Mouse (Mus musculus): ENCODE data around the gene Lpar5. TPM values are rescaled to one million over a fixed set of nuclear protein-coding genes. Genes with fewer than 3 reads are reported as not detected.
A peak's percentile ranks its signal among the peaks of the same experiment; 100 is the strongest.
"Not testable (repeated sequence)": the region's sequence is repeated elsewhere in the genome, so short reads cannot be mapped to it uniquely, and the experiment has no call there.

The Lpar5 gene
- polyA plus RNA-seq, 1 experiment from 2014 or later: 3.2 TPM

GRCm38 (mm10) chr6:125046691-125047090 lies 21.0 kb upstream of the Lpar5 start:
- no peak overlapping the region for H3K4me3 ChIP-seq (ENCODE audit: low read depth, low read length)
- no peaks in the 10 kb centered on the region for H3K9me3 ChIP-seq (ENCODE audit: control insufficient read depth, low read length)
- peaks cover 26% of the 10 kb centered on the region for H3K36me3 ChIP-seq (ENCODE audit: control insufficient read depth, insufficient read depth, low read length)
- no peak overlapping the region for H3K4me2 ChIP-seq
- WGBS: 38% methylated on average over 5 of the region's 5 CpGs
- H3K9ac ChIP-seq (ENCODE audit: low read depth, low read length): no peak overlapping the region
- ATAC-seq (replicated peaks; ENCODE audit: low FRiP score) (peak; percentile 33), DNase-seq (ENCODE audit: low spot score) (peak; percentile 72)
- no peak overlapping the region for H3K27ac ChIP-seq (ENCODE audit: low read depth, low read length)
- no peaks in the 10 kb centered on the region for H3K27me3 ChIP-seq (replicated peaks; ENCODE audit: control insufficient read depth, insufficient read depth, low read length)
- peaks cover 9% of the 10 kb centered on the region; the same call in 1 of the 2 replicates for H3K4me1 ChIP-seq (replicated peaks; ENCODE audit: control insufficient read depth, insufficient read depth, low read length)

GRCm38 (mm10) chr6:125049678-125050077 lies 18.0 kb upstream of the Lpar5 start, which contains the start of gene Acrbp:
Acrbp (plus strand) TSS chr6:125049689.
- no peaks in the 10 kb centered on the region for H3K27me3 ChIP-seq (replicated peaks; ENCODE audit: control insufficient read depth, insufficient read depth, low read length)
- H3K27ac ChIP-seq (ENCODE audit: low read depth, low read length): no peak within 1 kb of the TSS
- H3K4me3 ChIP-seq (ENCODE audit: low read depth, low read length): no peak within 1 kb of the TSS
- no peak for DNase-seq (ENCODE audit: low spot score)
- H3K36me3 ChIP-seq (ENCODE audit: control insufficient read depth, insufficient read depth, low read length): peaks cover 23% of the 10 kb centered on the region
- peak within 1 kb of the TSS; percentile 29; the same call in 1 of the 2 replicates for H3K4me2 ChIP-seq
- H3K9ac ChIP-seq (ENCODE audit: low read depth, low read length): no peak within 1 kb of the TSS
- ATAC-seq (replicated peaks; ENCODE audit: low FRiP score): no peak
- peaks cover 7% of the 10 kb centered on the region; the same call in 1 of the 2 replicates for H3K4me1 ChIP-seq (replicated peaks; ENCODE audit: control insufficient read depth, insufficient read depth, low read length)
- 33% methylated on average over 20 of the region's 20 CpGs for WGBS
- H3K9me3 ChIP-seq (ENCODE audit: control insufficient read depth, low read length): no peaks in the 10 kb centered on the region

GRCm38 (mm10) chr6:125051237-125051636 lies 16.5 kb upstream of the Lpar5 start:
- Histone ChIP-seq H3K4me2 (no peak overlapping the region), H3K27ac (ENCODE audit: low read depth, low read length) (no peak overlapping the region), H3K9ac (ENCODE audit: low read depth, low read length) (no peak overlapping the region), H3K4me1 (replicated peaks; ENCODE audit: control insufficient read depth, insufficient read depth, low read length) (peaks cover 7% of the 10 kb centered on the region; the same call in 1 of the 2 replicates), H3K4me3 (ENCODE audit: low read depth, low read length) (no peak overlapping the region), H3K36me3 (ENCODE audit: control insufficient read depth, insufficient read depth, low read length) (peaks cover 22% of the 10 kb centered on the region), H3K9me3 (ENCODE audit: control insufficient read depth, low read length) (no peaks in the 10 kb centered on the region), H3K27me3 (replicated peaks; ENCODE audit: control insufficient read depth, insufficient read depth, low read length) (no peaks in the 10 kb centered on the region)
- DNase-seq (ENCODE audit: low spot score) (no peak), ATAC-seq (replicated peaks; ENCODE audit: low FRiP score) (no peak)
- 64% methylated on average over 5 of the region's 5 CpGs for WGBS

- Histone ChIP-seq H3K4me2 (no peak overlapping the region), H3K36me3 (ENCODE audit: control insufficient read depth, insufficient read depth, low read length) (no peaks in the 10 kb centered on the region), H3K9me3 (ENCODE audit: control insufficient read depth, low read length) (no peaks in the 10 kb centered on the region), H3K9ac (ENCODE audit: low read depth, low read length) (no peak overlapping the region), H3K27ac (ENCODE audit: low read depth, low read length) (no peak overlapping the region), H3K4me1 (replicated peaks; ENCODE audit: control insufficient read depth, insufficient read depth, low read length) (peaks cover 18% of the 10 kb centered on the region), H3K27me3 (replicated peaks; ENCODE audit: control insufficient read depth, insufficient read depth, low read length) (no peaks in the 10 kb centered on the region), H3K4me3 (ENCODE audit: low read depth, low read length) (no peak overlapping the region)
- DNase-seq (ENCODE audit: low spot score) (no peak), ATAC-seq (replicated peaks; ENCODE audit: low FRiP score) (0 out of 2 replicates have a peak, but pooled peaks have one; percentile 21)
- 28% methylated on average over 6 of the region's 6 CpGs for WGBS
Measured at GRCm38 (mm10) chr6:125061493-125061892, 6.2 kb upstream of the Lpar5 start.

- no peaks in the 10 kb centered on the region for H3K27me3 ChIP-seq (replicated peaks; ENCODE audit: control insufficient read depth, insufficient read depth, low read length)
- H3K9me3 ChIP-seq (ENCODE audit: control insufficient read depth, low read length): no peaks in the 10 kb centered on the region
- no peak for DNase-seq (ENCODE audit: low spot score)
- peaks cover 18% of the 10 kb centered on the region for H3K4me1 ChIP-seq (replicated peaks; ENCODE audit: control insufficient read depth, insufficient read depth, low read length)
- no peak overlapping the region for H3K27ac ChIP-seq (ENCODE audit: low read depth, low read length)
- WGBS: 63% methylated on average over 5 of the region's 5 CpGs
- H3K4me3 ChIP-seq (ENCODE audit: low read depth, low read length): no peak overlapping the region
- no peaks in the 10 kb centered on the region for H3K36me3 ChIP-seq (ENCODE audit: control insufficient read depth, insufficient read depth, low read length)
- peak; percentile 72 for ATAC-seq (replicated peaks; ENCODE audit: low FRiP score)
- no peak overlapping the region for H3K9ac ChIP-seq (ENCODE audit: low read depth, low read length)
- peak overlapping the region; percentile 21; the same call in 1 of the 2 replicates for H3K4me2 ChIP-seq
Measured at GRCm38 (mm10) chr6:125062511-125062910, 5.2 kb upstream of the Lpar5 start.

GRCm38 (mm10) chr6:125063906-125064305 lies 3.8 kb upstream of the Lpar5 start:
- 76% methylated on average over 6 of the region's 6 CpGs for WGBS
- H3K36me3 ChIP-seq (ENCODE audit: control insufficient read depth, insufficient read depth, low read length): no peaks in the 10 kb centered on the region
- no peak for ATAC-seq (replicated peaks; ENCODE audit: low FRiP score)

GRCm38 (mm10) chr6:125065223-125065622 lies 2.5 kb upstream of the Lpar5 start:
- not testable (repeated sequence) for H3K4me3 ChIP-seq (ENCODE audit: low read depth, low read length); DNase-seq (ENCODE audit: low spot score); ATAC-seq (replicated peaks; ENCODE audit: low FRiP score); H3K9me3 ChIP-seq (ENCODE audit: control insufficient read depth, low read length); H3K36me3 ChIP-seq (ENCODE audit: control insufficient read depth, insufficient read depth, low read length); H3K9ac ChIP-seq (ENCODE audit: low read depth, low read length); H3K27ac ChIP-seq (ENCODE audit: low read depth, low read length); H3K27me3 ChIP-seq (replicated peaks; ENCODE audit: control insufficient read depth, insufficient read depth, low read length); H3K4me2 ChIP-seq
- WGBS: no CpG with 5 or more reads among the region's 1 CpGs
- peaks cover 18% of the 10 kb centered on the region for H3K4me1 ChIP-seq (replicated peaks; ENCODE audit: control insufficient read depth, insufficient read depth, low read length)

More at GRCm38 (mm10) chr6:125063906-125064305, 3.8 kb upstream of the Lpar5 start:
- Histone ChIP-seq H3K4me3 (ENCODE audit: low read depth, low read length) (no peak overlapping the region), H3K4me2 (no peak overlapping the region), H3K4me1 (replicated peaks; ENCODE audit: control insufficient read depth, insufficient read depth, low read length) (peaks cover 19% of the 10 kb centered on the region), H3K27me3 (replicated peaks; ENCODE audit: control insufficient read depth, insufficient read depth, low read length) (no peaks in the 10 kb centered on the region), H3K9me3 (ENCODE audit: control insufficient read depth, low read length) (no peaks in the 10 kb centered on the region), H3K27ac (ENCODE audit: low read depth, low read length) (no peak overlapping the region), H3K9ac (ENCODE audit: low read depth, low read length) (no peak overlapping the region)
- no peak for DNase-seq (ENCODE audit: low spot score)

GRCm38 (mm10) chr6:125071170-125071895 lies 3.6 kb downstream of the Lpar5 start:
- peaks cover 21% of the 10 kb centered on the region for H3K4me1 ChIP-seq (replicated peaks; ENCODE audit: control insufficient read depth, insufficient read depth, low read length)
- H3K27ac ChIP-seq (ENCODE audit: low read depth, low read length): peak overlapping the region; percentile 79
- H3K4me2 ChIP-seq: peak overlapping the region; percentile 59
- peak; percentile 96 for ATAC-seq (replicated peaks; ENCODE audit: low FRiP score)
- DNase-seq (ENCODE audit: low spot score): peak; percentile 60
- no peaks in the 10 kb centered on the region for H3K27me3 ChIP-seq (replicated peaks; ENCODE audit: control insufficient read depth, insufficient read depth, low read length)
- H3K9ac ChIP-seq (ENCODE audit: low read depth, low read length): peak overlapping the region; percentile 44
- H3K9me3 ChIP-seq (ENCODE audit: control insufficient read depth, low read length): no peaks in the 10 kb centered on the region
- 43% methylated on average over 18 of the region's 18 CpGs for WGBS
- peak overlapping the region; percentile 43 for H3K4me3 ChIP-seq (ENCODE audit: low read depth, low read length)
- H3K36me3 ChIP-seq (ENCODE audit: control insufficient read depth, insufficient read depth, low read length): no peaks in the 10 kb centered on the region

- H3K9ac ChIP-seq (ENCODE audit: low read depth, low read length): peak overlapping the region; percentile 44; the same call in 1 of the 2 replicates
- ATAC-seq (replicated peaks; ENCODE audit: low FRiP score): no peak
- no peaks in the 10 kb centered on the region for H3K36me3 ChIP-seq (ENCODE audit: control insufficient read depth, insufficient read depth, low read length)
- H3K9me3 ChIP-seq (ENCODE audit: control insufficient read depth, low read length): no peaks in the 10 kb centered on the region
- peak overlapping the region; percentile 43 for H3K4me3 ChIP-seq (ENCODE audit: low read depth, low read length)
- DNase-seq (ENCODE audit: low spot score): no peak
- peak overlapping the region; percentile 79 for H3K27ac ChIP-seq (ENCODE audit: low read depth, low read length)
- peaks cover 21% of the 10 kb centered on the region for H3K4me1 ChIP-seq (replicated peaks; ENCODE audit: control insufficient read depth, insufficient read depth, low read length)
- H3K4me2 ChIP-seq: peak overlapping the region; percentile 59
- WGBS: 16% methylated on average over 2 of the region's 2 CpGs
- H3K27me3 ChIP-seq (replicated peaks; ENCODE audit: control insufficient read depth, insufficient read depth, low read length): no peaks in the 10 kb centered on the region
Measured at GRCm38 (mm10) chr6:125071896-125072279, 4.2 kb downstream of the Lpar5 start.

Measured in liver, embryonic 11.5 days (tissue).